Mouse (Mus musculus): ENCODE data around the gene Styx. TPM values are rescaled to one million over a fixed set of nuclear protein-coding genes. Genes with fewer than 3 reads are reported as not detected.
A peak's percentile ranks its signal among the peaks of the same experiment; 100 is the strongest.
"Not testable (repeated sequence)": the region's sequence is repeated elsewhere in the genome, so short reads cannot be mapped to it uniquely, and the experiment has no call there.

Styx gene
- total RNA-seq, 2 experiments from 2014 or later, result 15.2 to 22.0 TPM

DNA sequence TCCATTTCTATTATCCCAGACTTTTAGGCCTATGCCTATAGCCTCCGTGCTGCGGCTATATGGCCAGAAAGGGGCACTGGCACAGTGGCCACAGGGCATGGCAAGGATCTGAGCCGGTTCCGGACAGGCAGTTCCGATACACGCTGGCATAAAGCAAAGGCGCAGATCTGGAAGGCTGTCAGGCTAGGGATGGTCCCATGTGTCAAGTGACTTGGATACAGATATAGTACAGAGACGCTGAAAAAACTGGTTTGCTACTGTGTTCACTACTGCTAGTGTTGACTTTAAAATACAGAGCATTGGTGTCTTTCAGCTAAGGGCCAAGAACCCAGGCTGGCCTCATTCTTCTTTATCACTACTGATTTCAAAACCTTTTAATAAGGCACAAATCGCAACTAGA is 106.1 kb downstream of the Styx start:
- intact Hi-C loops (cut with DNase I), result loop anchor here (5.0 kb wide), 1 partner anchor 70 kb away; no protein-coding TSS in a partner anchor
- no peak for DNase-seq (ENCODE audit: extremely low spot score in 1 of 2, low spot score in 2 of 2)

DNA sequence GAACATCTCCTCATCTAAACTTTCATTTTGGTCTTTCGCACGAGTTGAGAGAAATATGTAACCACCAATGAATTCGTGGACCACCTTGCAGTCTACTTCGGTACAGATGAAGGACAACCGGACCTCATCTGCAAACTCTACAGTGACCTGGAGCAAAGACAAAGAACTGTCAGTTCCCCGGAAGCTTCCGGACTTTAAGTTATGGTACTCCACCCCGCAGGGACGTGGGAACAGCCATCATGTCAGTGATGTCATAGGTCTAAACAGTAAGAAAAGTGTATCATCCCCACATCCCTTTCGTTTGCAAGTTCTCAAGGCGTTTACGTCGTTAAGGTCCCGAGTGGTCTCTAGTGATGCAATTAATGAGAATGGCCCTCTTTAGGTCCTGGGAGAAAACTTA is 109.0 kb downstream of the Styx start:
- no peak for DNase-seq (ENCODE audit: extremely low spot score in 1 of 2, low spot score in 2 of 2)
- intact Hi-C loops (cut with DNase I), result loop anchor here (5.0 kb wide), 1 partner anchor 67 kb away; no protein-coding TSS in a partner anchor

DNA sequence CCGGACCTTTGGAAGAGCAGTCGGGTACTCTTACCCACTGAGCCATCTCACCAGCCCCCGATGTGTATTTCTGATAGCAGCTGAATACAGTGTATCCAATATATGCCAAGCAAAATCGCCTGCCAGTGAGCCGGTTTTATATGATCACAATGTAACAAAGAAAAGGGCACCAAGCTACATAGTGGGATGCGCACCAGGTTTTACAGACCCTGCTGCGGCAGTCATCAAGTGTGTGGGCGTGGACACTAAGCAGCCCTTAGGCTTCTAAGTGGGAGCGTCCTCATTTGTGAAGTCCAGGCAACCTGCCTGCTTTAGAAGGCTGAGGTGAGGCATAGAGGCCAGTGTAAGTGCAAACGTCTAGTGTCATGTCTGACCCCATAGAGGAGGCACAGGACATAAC is 109.6 kb downstream of the Styx start:
- DNase-seq (ENCODE audit: extremely low spot score in 1 of 2, low spot score in 2 of 2), result no peak
- intact Hi-C loops (cut with DNase I), result no loop called here

DNA sequence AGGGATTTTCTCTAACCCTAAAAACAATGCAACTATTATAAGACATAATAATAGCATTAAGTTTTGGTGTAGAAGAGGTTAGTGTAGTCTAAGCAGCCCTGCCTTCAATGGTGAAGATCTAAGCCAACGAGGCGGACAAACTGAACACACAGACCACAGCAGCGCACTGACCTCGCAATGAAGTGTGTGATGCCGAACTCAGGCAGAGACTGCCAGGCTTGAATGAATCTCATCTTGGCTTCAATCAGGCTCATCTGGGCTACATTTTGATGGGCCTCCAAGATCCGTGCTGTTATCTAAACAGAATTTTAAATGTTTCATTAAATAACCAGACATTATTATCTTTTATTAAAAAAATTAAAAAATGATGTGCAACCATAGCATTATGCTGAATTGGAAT is 111.1 kb downstream of the Styx start:
- intact Hi-C loops (cut with DNase I), result no loop called here

DNA sequence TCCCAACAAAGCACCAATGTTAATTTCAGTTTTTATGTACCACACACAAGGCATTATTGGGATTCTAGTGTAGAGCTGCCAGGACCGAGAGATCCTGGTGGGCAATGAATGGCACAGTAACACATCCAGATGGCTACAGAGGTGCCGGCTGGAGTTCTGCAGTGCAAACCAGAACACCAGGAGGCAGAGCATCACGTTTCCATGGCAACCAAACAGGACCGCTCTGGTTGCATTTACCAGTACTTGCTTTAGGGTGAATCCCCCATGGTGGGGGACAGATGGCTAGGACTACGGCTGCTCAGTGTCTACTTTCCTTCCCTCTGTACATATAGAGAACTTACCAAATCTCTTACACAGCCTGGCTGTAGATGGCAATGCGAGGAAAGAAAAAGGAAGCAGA is 111.5 kb downstream of the Styx start:
- peak; percentile 51 to 69 for DNase-seq (ENCODE audit: extremely low spot score in 1 of 2, low spot score in 2 of 2)
- intact Hi-C loops (cut with DNase I), result no loop called here

More for the DNA sequence above, 111.1 kb downstream of the Styx start:
- DNase-seq (ENCODE audit: extremely low spot score in 1 of 2, low spot score in 2 of 2), result no peak

DNA sequence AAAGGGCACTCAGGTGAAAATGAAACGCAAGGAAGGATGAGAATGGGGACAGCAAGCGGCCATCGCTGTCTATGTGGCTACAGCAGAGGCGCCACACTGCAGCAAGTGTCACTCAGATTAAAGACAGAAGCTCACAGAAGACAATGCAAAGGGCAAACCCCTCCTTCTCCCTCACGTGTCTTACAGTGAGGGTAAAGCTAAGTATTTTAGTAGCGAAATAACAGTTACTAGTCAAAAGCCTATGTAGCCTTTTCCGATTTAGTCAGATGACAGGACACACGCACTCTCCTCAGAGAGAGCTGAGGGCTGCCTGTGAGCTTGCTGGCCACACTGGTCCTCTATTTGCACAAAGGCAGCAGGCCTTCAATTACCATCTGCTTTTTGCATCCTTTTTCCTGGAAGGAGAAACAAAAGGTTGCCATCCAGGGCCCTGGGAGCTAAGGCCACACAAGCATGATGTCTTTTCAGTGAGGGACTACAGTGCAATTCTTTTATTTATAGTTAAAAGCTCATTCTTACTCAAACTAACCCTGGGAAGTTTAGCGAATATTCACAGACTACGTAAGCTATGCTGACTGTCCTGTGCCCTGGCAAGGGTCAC is 112.1 kb downstream of the Styx start:
- DNase-seq (ENCODE audit: extremely low spot score in 1 of 2, low spot score in 2 of 2), result no peak
- intact Hi-C loops (cut with DNase I), result no loop called here

DNA sequence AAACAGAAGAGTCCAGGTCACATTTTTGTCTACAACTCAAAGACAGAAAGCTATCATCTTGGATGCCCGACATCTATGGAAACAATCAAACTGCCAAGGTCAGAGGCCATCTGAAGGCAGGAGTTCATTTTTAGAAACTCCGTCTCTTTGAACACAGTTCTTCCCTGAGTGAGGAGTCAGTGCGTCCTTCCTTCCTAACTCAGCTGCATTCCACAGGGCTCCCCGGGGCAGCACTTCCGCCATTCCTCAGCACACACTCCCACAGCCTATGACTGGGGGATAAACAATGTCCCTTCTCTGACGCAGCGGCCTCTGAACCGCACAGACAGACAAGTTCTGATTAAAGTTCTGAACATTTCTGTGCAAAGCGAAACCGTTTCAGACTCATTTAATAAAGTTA is 112.7 kb downstream of the Styx start:
- intact Hi-C loops (cut with DNase I), result no loop called here
- DNase-seq (ENCODE audit: extremely low spot score in 1 of 2, low spot score in 2 of 2), result peak in 1 of 2 experiments; percentile 76

DNA sequence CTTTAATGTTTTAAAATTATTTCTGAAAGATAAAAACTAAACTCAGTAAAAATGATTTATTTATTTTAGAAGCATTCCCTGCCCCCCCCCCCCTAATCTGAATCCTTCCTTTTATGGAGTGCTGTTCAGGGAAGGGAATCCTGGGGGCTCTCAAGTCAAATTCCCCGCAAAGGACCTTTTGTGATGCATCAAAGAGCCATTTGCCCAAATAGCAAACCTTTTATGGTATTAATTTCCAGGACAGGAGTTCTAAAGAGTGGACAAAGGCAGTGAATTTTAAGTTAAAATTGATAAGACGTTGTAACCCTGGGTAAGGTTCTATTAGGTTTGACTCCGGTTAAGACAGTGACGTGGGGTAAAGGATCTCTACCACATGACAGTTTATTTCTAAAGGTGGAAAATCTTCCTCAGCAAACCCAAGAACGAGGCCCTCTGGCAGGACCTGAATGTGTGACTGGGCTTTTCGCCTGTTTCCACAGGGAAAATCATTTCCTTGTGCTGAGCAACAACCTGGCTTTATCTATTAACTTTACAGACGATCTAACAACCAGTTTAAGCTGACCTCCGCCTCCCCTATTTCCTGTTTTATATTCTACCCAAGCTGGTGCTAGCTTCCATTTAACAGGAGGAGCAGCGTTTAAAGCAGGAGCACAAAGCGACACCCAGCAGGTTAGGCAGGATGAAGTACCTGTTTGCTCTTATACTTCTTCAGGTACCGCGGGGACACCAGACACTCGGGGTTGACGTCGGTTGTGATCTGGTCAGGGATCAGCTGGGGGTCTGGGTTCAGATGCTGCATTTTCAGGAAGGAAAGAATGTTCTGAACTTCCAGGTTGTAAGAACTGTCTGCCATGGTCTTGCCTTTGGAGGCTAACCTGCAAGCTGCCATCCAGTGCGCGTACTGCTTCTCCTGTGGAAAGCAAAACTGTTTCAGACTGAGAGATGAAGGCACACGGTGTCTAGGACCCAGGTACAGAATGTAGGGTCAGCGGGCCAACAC is 113.4 kb downstream of the Styx start:
- DNase-seq (ENCODE audit: extremely low spot score in 1 of 2, low spot score in 2 of 2), result no peak
- intact Hi-C loops (cut with DNase I), result no loop called here

DNA sequence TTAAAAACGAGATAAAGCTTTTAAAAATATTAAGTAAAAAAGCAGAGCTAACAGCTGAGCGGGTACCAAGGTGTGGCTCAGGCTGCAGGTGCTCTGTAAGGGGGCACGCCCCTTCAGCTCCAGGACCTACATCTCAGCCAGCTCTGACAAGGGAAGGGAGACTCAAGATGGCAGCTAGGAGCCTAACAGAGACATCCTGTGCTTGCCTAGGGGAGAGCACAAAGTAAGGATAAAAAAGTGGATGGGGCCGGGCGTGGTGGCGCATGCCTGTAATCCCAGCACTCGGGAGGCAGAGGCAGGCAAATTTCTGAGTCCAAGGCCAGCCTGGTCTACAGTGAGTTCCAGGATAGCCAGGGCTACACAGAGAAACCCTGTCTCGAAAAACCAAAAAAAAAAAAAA is 115.5 kb downstream of the Styx start:
- DNase-seq (ENCODE audit: extremely low spot score in 1 of 2, low spot score in 2 of 2); intact Hi-C loops (cut with DNase I): not testable (repeated sequence)

DNA sequence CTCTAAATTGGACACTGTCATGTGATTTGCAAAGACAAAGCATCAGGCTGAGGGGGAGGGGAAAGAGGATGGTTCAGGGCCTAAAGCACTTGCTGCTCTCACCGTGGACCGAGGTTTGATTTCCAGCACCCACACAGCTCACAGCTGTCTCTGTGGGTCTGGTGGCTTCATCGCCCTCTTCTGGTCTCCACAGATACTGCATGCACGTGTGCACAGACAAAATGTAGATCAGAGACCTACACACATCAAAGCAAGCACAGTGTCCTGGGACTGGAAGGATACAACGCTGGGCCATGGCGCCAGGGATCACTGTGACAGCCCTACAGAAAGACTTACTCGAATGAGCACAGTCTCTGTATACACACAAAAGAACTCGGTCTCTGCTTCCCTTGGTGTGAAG is 118.6 kb downstream of the Styx start:
- no peak for DNase-seq (ENCODE audit: extremely low spot score in 1 of 2, low spot score in 2 of 2)
- intact Hi-C loops (cut with DNase I), result no loop called here

Small RNA genes lying within 50 kb of the gene (microRNA-seq; reads per million reads assigned to microRNA genes)
- gene Gm25353, result not detected

Other genes starting within 250 kb of the Styx start
- 10 to 100 TPM; 23.3 to 26.8 TPM for gene Gpr137c, start 131.4 kb upstream of the Styx start, total RNA-seq (2021)
- 10 to 100 TPM; 68.2 to 68.5 TPM for gene Txndc16, start 130.8 kb upstream of the Styx start, total RNA-seq (2021)
- 10 to 100 TPM; 25.6 to 29.0 TPM for gene Ero1l, start 32.3 kb upstream of the Styx start, total RNA-seq (2021)
- gene Psmc6, start 21.3 kb upstream of the Styx start, total RNA-seq (2021), result 100 to 1,000 TPM; 109 to 111 TPM
- gene Gnpnat1, start 53.8 kb downstream of the Styx start, total RNA-seq (2021), result 10 to 100 TPM; 13.0 to 16.3 TPM
- 10 to 100 TPM; 78.6 to 81.1 TPM for gene Fermt2, start 179.0 kb downstream of the Styx start, total RNA-seq (2021)